Mouse (Mus musculus): ENCODE data around the gene Lyl1. TPM values are rescaled to one million over a fixed set of nuclear protein-coding genes. Genes with fewer than 3 reads are reported as not detected.

Gene Lyl1
- total RNA-seq (2014; rRNA removed; ENCODE audit: low replicate concordance) (4.4 and 4.8 TPM in 2 replicates), polyA plus RNA-seq (2015; fragmentation: Nextera tagmentation; extraction: Ambion mirVana) (8.7 and 9.8 TPM in 2 replicates)

DNA sequence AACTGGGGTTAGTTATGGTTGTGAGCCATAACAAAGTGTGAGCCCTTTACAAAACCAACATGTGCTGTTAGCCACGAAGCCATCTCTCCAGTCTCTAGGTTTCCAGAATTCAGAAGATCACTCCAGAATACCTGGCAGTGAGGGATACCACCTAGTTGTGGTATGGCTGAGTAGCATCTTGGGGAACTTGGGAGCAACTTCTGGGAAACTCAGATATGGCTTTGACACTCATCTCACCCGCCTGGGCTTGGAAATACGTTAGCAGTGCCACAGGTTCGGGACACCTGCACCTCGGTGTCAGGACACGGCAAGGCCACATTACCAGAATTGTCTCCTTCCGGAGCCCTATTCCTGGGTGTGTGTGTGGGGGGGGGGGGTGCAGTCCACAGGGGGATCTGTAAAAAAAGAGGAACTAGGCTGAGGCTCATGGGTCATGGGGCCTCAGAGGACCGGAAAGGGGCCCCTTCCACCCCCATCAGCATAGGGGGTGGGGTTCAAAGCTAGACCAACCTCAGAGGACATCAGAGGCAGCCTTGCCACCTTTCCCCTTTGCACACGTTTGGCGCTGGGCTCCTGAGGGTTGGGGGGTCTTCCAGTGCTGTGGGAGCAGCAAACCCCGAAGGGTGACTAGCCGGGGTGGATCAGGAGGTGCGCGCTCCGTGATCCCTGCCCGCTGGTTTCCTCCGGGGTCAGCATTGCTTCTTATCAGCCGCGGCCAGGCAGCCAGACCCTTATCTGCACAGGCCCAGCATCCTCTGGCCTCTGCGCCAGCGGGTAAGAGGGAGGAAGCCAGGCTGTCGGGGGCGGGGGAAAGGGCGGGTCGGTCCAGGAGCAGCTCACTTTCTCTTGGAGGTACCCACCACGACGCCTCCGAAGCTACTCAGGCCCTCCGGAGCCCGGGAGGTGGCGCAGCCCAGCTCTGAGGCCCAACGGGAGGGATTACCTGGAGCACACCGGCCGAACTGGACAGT lies at the start of gene Lyl1:
Gene Lyl1, plus strand, starts transcription at position 517 of the 971 bp plus-strand sequence.
- TF ChIP-seq EP300 (IDR thresholded peaks at IDR 0.05; ENCODE audit: low read depth) (peak; percentile 98), CTCF (IDR thresholded peaks at IDR 0.05; ENCODE audit: low read depth) (no peak; the same call in 1 of the 2 replicates)
- H3K9me3 ChIP-seq (replicated peaks; ENCODE audit: control insufficient read depth, low read length) = no peaks in the 10 kb centered on the region
- ATAC-seq (ENCODE audit: insufficient read depth, low read depth) (peak; percentile 57), DNase-seq (ENCODE audit: low spot score) (peak; percentile 59)
- peak within 1 kb of the TSS; percentile 24 for H3K9ac ChIP-seq (replicated peaks; ENCODE audit: low read depth, low read length)
- H3K27me3 ChIP-seq (ENCODE audit: control insufficient read depth, insufficient read depth, low read length) = peaks cover 40% of the 10 kb centered on the region
- H3K4me1 ChIP-seq (ENCODE audit: control insufficient read depth, insufficient read depth) = 0 out of 2 replicates have a peak, but pooled peaks cover 3% of the 10 kb centered on the region
- peaks cover 19% of the 10 kb centered on the region for H3K36me3 ChIP-seq (replicated peaks; ENCODE audit: control insufficient read depth, insufficient read depth, low read length)
- H3K4me3 ChIP-seq (ENCODE audit: low read depth, low read length) = peak within 1 kb of the TSS; percentile 44
- peak within 1 kb of the TSS; percentile 59 for H3K4me2 ChIP-seq (ENCODE audit: low read depth, low read length)
- 6% methylated on average over 34 of the region's 34 CpGs for WGBS
- peak within 1 kb of the TSS; percentile 81 for H3K27ac ChIP-seq (ENCODE audit: low read depth)

DNA sequence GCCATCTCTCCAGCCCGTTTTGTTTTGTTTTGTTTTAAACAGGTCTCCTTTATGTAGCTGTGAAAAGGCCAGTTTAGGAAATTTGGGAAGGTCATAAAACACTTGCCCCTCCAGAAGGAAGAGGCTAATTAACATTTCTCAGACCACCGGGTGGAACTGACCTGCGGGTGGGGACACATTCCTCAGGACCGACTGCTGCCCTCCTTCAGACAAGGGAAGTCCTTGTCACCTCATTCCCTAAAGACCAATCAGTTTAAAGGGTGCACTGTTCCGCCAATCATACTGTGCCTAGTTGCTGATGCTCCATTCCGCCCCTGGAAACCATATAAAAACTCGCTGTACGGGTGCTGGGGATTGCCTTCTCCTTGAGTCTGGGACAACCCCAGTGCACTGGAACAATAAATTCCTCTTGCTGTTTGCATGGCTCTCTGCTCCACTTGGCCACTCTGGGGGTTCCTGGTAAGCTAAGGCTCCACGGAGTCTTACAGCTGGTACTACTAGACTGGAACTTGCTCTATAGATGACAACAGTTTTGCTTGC lies 48.1 kb upstream of the Lyl1 start:
- no peak overlapping the region for H3K4me3 ChIP-seq (ENCODE audit: low read depth, low read length)
- H3K27ac ChIP-seq (ENCODE audit: low read depth) = no peak overlapping the region
- no peak for ATAC-seq (ENCODE audit: insufficient read depth, low read depth)
- no peak overlapping the region for H3K9ac ChIP-seq (replicated peaks; ENCODE audit: low read depth, low read length)
- peaks cover 13% of the 10 kb centered on the region; the same call in 1 of the 2 replicates for H3K4me1 ChIP-seq (ENCODE audit: control insufficient read depth, insufficient read depth)
- WGBS = 55% methylated on average over 9 of the region's 9 CpGs
- H3K36me3 ChIP-seq (replicated peaks; ENCODE audit: control insufficient read depth, insufficient read depth, low read length) = no peaks in the 10 kb centered on the region
- H3K27me3 ChIP-seq (ENCODE audit: control insufficient read depth, insufficient read depth, low read length) = no peaks in the 10 kb centered on the region
- H3K9me3 ChIP-seq (replicated peaks; ENCODE audit: control insufficient read depth, low read length) = no peaks in the 10 kb centered on the region
- H3K4me2 ChIP-seq (ENCODE audit: low read depth, low read length) = no peak overlapping the region
- TF ChIP-seq EP300 (IDR thresholded peaks at IDR 0.05; ENCODE audit: low read depth) = no peak
- no peak for TF ChIP-seq CTCF (IDR thresholded peaks at IDR 0.05; ENCODE audit: low read depth)
- DNase-seq (ENCODE audit: low spot score) = peak; percentile 4

DNA sequence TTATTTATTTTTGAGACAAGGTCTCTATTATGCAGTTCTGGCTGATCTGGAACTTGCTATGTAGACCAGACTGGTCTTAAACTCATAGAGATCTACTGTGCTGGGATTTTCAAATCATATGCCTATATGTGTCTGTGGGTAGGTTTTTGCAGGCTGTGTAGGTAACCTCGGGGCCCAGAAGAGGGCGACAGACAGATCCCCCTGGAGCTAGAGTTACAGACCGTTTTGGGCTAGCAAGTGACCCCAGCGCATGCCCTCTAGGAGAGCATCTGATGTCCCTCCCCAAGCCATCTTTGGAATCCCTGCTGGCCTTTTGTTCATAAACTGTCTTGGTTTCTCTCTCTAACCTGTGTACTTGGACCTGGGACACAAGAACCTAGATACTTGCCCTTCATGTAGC lies 46.7 kb upstream of the Lyl1 start:
- Histone ChIP-seq H3K4me3 (ENCODE audit: low read depth, low read length) (no peak overlapping the region), H3K9me3 (replicated peaks; ENCODE audit: control insufficient read depth, low read length) (no peaks in the 10 kb centered on the region), H3K4me2 (ENCODE audit: low read depth, low read length) (no peak overlapping the region), H3K27ac (ENCODE audit: low read depth) (peak overlapping the region; percentile 87), H3K36me3 (replicated peaks; ENCODE audit: control insufficient read depth, insufficient read depth, low read length) (no peaks in the 10 kb centered on the region), H3K9ac (replicated peaks; ENCODE audit: low read depth, low read length) (no peak overlapping the region), H3K4me1 (ENCODE audit: control insufficient read depth, insufficient read depth) (peaks cover 13% of the 10 kb centered on the region; the same call in 1 of the 2 replicates), H3K27me3 (ENCODE audit: control insufficient read depth, insufficient read depth, low read length) (no peaks in the 10 kb centered on the region)
- no peak for ATAC-seq (ENCODE audit: insufficient read depth, low read depth)
- no peak for DNase-seq (ENCODE audit: low spot score)
- WGBS = 54% methylated on average over 4 of the region's 4 CpGs
- TF ChIP-seq EP300 (IDR thresholded peaks at IDR 0.05; ENCODE audit: low read depth) (no peak), CTCF (IDR thresholded peaks at IDR 0.05; ENCODE audit: low read depth) (peak; percentile 12; the same call in 1 of the 2 replicates)

DNA sequence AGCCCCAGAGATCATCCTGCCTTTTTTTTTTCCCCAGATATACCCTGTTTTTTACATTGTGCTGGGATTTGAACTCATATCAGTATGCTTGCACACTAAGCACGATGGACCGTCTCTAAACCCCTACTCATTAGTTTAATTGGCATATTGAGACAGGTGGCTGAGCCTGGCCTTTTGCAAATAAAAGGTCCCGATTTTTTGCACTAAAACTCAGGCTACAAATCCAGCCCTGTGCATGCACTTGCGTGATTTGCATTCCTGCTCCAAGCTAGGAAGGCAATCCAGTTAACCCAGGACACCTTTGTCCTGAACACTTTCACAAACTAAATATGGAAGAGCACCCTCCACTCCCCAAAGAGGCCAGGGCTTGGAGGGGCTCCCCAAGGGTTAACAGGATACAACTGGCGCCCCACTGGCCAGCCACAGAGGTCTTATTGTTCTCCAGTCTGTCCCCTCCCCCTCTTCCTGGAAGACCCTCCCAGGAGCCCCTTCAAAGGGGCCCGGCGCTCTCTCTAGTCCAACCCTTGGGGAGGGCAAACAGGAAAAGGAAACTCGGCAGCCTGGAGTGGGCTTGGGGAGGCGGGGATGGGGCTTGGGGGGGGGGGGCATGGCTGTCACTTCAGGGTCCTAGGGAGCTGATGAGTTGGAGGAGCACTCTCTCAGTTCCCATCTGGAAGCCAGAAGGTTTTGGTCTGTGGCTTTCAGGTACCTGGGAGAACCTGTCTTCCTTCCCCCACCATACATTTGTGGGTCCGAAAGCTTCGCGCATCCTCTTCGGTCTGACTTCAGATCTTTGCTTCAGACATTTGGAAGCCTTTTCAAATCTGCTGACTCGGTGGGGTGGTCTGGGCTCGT lies 45.7 kb upstream of the Lyl1 start:
- peak overlapping the region; percentile 40 for H3K4me3 ChIP-seq (ENCODE audit: low read depth, low read length)
- no peaks in the 10 kb centered on the region for H3K36me3 ChIP-seq (replicated peaks; ENCODE audit: control insufficient read depth, insufficient read depth, low read length)
- H3K27me3 ChIP-seq (ENCODE audit: control insufficient read depth, insufficient read depth, low read length) = no peaks in the 10 kb centered on the region
- H3K9me3 ChIP-seq (replicated peaks; ENCODE audit: control insufficient read depth, low read length) = no peaks in the 10 kb centered on the region
- 19% methylated on average over 14 of the region's 15 CpGs for WGBS
- DNase-seq (ENCODE audit: low spot score) (peak; percentile 66), ATAC-seq (ENCODE audit: insufficient read depth, low read depth) (peak; percentile 65)
- peaks cover 13% of the 10 kb centered on the region; the same call in 1 of the 2 replicates for H3K4me1 ChIP-seq (ENCODE audit: control insufficient read depth, insufficient read depth)
- peak overlapping the region; percentile 87 for H3K27ac ChIP-seq (ENCODE audit: low read depth)
- H3K4me2 ChIP-seq (ENCODE audit: low read depth, low read length) = peak overlapping the region; percentile 59
- no peak for TF ChIP-seq CTCF (IDR thresholded peaks at IDR 0.05; ENCODE audit: low read depth)
- no peak; the same call in 1 of the 2 replicates for TF ChIP-seq EP300 (IDR thresholded peaks at IDR 0.05; ENCODE audit: low read depth)
- H3K9ac ChIP-seq (replicated peaks; ENCODE audit: low read depth, low read length) = peak overlapping the region; percentile 49

- Histone ChIP-seq H3K4me1 (ENCODE audit: control insufficient read depth, insufficient read depth) (peaks cover 13% of the 10 kb centered on the region; the same call in 1 of the 2 replicates), H3K4me3 (ENCODE audit: low read depth, low read length) (peak overlapping the region; percentile 40), H3K36me3 (replicated peaks; ENCODE audit: control insufficient read depth, insufficient read depth, low read length) (no peaks in the 10 kb centered on the region), H3K27me3 (ENCODE audit: control insufficient read depth, insufficient read depth, low read length) (no peaks in the 10 kb centered on the region), H3K9me3 (replicated peaks; ENCODE audit: control insufficient read depth, low read length) (no peaks in the 10 kb centered on the region), H3K4me2 (ENCODE audit: low read depth, low read length) (peak overlapping the region; percentile 59), H3K9ac (replicated peaks; ENCODE audit: low read depth, low read length) (peak overlapping the region; percentile 49), H3K27ac (ENCODE audit: low read depth) (peak overlapping the region; percentile 87)
- ATAC-seq (ENCODE audit: insufficient read depth, low read depth) (no peak), DNase-seq (ENCODE audit: low spot score) (no peak)
- TF ChIP-seq EP300 (IDR thresholded peaks at IDR 0.05; ENCODE audit: low read depth) (no peak), CTCF (IDR thresholded peaks at IDR 0.05; ENCODE audit: low read depth) (no peak)
- WGBS = 11% methylated on average over 10 of the region's 10 CpGs
These were observed 45.1 kb upstream of the Lyl1 start for GRCm38 (mm10) chr8:84656191-84656525.
